Comparison of ENCODE assay signal across 8 mouse cellular contexts in the genomic region with DNA sequence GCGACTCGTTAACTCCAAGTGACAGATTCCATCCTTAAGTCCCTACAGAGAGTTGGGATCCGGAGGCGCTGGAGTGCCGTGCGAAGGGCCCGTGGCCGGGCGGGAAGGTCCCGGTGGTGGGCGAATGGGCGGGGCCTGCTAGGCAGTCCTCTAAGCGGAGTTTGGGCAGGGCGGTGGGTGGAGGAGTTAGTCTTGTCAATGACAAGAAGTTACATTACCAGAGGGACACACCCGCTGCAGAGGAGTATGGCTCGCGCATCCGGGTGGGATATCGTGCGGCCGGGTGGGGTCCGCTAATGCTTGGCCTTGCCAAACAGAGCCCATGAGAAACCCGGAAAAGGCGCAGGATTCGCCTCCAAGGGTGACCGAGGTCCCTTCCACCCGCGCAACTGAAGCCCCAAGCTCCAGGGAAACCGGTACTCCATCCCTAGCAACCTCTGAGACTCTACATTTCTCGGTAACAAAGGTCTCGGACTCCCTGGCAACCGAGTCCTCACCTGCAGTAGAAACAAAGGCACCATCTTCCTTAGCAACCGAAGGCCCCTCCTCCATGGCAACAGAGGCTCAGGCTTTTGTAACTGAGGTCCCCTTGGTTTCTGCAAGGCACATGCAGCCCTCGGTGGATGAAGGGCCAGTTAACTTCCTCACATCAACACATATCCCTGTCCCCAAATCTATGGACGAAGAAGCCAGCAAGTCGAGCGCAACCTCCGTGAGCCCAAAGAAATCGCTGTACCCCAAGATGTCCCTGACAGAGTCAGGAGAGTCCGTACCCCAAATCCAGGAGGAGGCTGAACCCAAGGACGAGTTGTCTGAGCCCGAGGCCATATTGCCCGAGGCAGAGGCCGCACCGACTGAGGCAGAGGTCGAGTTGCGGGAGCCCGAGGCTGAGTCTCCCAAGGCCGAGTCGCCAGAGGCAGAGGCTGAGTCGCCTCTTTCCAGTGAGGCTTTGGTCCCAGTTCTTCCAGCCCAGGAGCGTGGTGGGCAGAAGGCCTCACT. TPM values are rescaled to one million over a fixed set of nuclear protein-coding genes. Genes with fewer than 3 reads are reported as not detected.
A peak's percentile ranks its signal among the peaks of the same experiment; 100 is the strongest.
DNase-seq lines count a peak whose midpoint lies in the region; ATAC-seq and TF ChIP-seq lines count a peak whose summit lies in the region.

No protein-coding gene starts in this region.

- H3K4me3 ChIP-seq in heart, embryonic 16.5 days (ENCODE audit: low read length) = peak overlapping the region; percentile 28
- no peak overlapping the region for H3K4me3 ChIP-seq in liver, embryonic 13.5 days (replicated peaks)
- H3K4me3 ChIP-seq in stomach, postnatal 0 days (ENCODE audit: low read depth, low read length) = peak overlapping the region; percentile 20

- no peaks in the 10 kb centered on the region for H3K9me3 ChIP-seq in heart, embryonic 16.5 days (replicated peaks; ENCODE audit: control insufficient read depth, low read length)
- H3K9me3 ChIP-seq in liver, embryonic 13.5 days (replicated peaks) = no peaks in the 10 kb centered on the region
- no peaks in the 10 kb centered on the region for H3K9me3 ChIP-seq in stomach, postnatal 0 days (ENCODE audit: control insufficient read depth, low read length)

- no peak for TF ChIP-seq CTCF in stomach, postnatal 0 days (IDR thresholded peaks at IDR 0.05; ENCODE audit: low read depth)

- no peaks in the 10 kb centered on the region for H3K36me3 ChIP-seq in heart, embryonic 16.5 days (ENCODE audit: control insufficient read depth, insufficient read depth)
- H3K36me3 ChIP-seq in liver, embryonic 13.5 days = peaks cover 13% of the 10 kb centered on the region
- H3K36me3 ChIP-seq in stomach, postnatal 0 days (ENCODE audit: control insufficient read depth, insufficient read depth, low read length) = peaks cover 4% of the 10 kb centered on the region; the same call in 1 of the 2 replicates

- intact Hi-C loops in gastrocnemius, postnatal 14 days (cut with DNase I; ENCODE audit: low total_unique reads) = no loop called here

- H3K4me2 ChIP-seq in heart, embryonic 16.5 days (ENCODE audit: low read depth, low read length) = peak overlapping the region; percentile 62
- H3K4me2 ChIP-seq in liver, embryonic 13.5 days = peak overlapping the region; percentile 30
- peak overlapping the region; percentile 44 for H3K4me2 ChIP-seq in stomach, postnatal 0 days (replicated peaks; ENCODE audit: low read depth)

- no peak for TF ChIP-seq EP300 in stomach, postnatal 0 days (optimal IDR thresholded peaks at IDR 0.05)

- H3K27me3 ChIP-seq in heart, embryonic 16.5 days (ENCODE audit: control insufficient read depth, insufficient read depth, low read length) = peaks cover 25% of the 10 kb centered on the region
- H3K27me3 ChIP-seq in liver, embryonic 13.5 days = peaks cover 35% of the 10 kb centered on the region
- H3K27me3 ChIP-seq in stomach, postnatal 0 days (ENCODE audit: control insufficient read depth, insufficient read depth, low read length) = no peaks in the 10 kb centered on the region

- no peak overlapping the region for H3K27ac ChIP-seq in heart, embryonic 16.5 days (ENCODE audit: low read length)
- H3K27ac ChIP-seq in liver, embryonic 13.5 days = no peak overlapping the region
- H3K27ac ChIP-seq in stomach, postnatal 0 days (replicated peaks) = no peak overlapping the region

- 28% methylated on average over 52 of the region's 52 CpGs for WGBS in heart, embryonic 16.5 days
- WGBS in liver, embryonic 13.5 days (ENCODE audit: insufficient replicate concordance) = 32% methylated on average over 52 of the region's 52 CpGs
- WGBS in stomach, postnatal 0 days = 30% methylated on average over 52 of the region's 52 CpGs

- no peak for ATAC-seq in heart, embryonic 16.5 days (replicated peaks; ENCODE audit: extremely low read depth, insufficient read depth, low FRiP score)
- no peak for ATAC-seq in liver, embryonic 13.5 days (ENCODE audit: low read depth)
- ATAC-seq in stomach, postnatal 0 days (ENCODE audit: low FRiP score, low TSS enrichment) = no peak
- ATAC-seq in inflammation-experienced regulatory T-cells, adult 6 months = no peak

- peaks cover 15% of the 10 kb centered on the region for H3K4me1 ChIP-seq in heart, embryonic 16.5 days (ENCODE audit: control insufficient read depth, insufficient read depth, low read length)
- peaks cover 28% of the 10 kb centered on the region for H3K4me1 ChIP-seq in liver, embryonic 13.5 days (replicated peaks)
- H3K4me1 ChIP-seq in stomach, postnatal 0 days (replicated peaks; ENCODE audit: control insufficient read depth, insufficient read depth) = 0 out of 2 replicates have a peak, but pooled peaks cover 2% of the 10 kb centered on the region

- peak; percentile 54 for DNase-seq in gastrocnemius, postnatal 14 days
- DNase-seq in gastrocnemius, adult 18-20 months (ENCODE audit: low spot score) = no peak
- DNase-seq in embryo, embryonic 10 days (ENCODE audit: low spot score) = peak; percentile 70
- DNase-seq in liver, embryonic 13.5 days = no peak
- no peak for DNase-seq in stomach, postnatal 0 days (ENCODE audit: low spot score)
- DNase-seq in adipocyte (ENCODE audit: low spot score) = no peak

- H3K9ac ChIP-seq in heart, embryonic 16.5 days (ENCODE audit: low read length) = peak overlapping the region; percentile 58; the same call in 1 of the 2 replicates
- H3K9ac ChIP-seq in liver, embryonic 13.5 days = no peak overlapping the region
- no peak overlapping the region for H3K9ac ChIP-seq in stomach, postnatal 0 days (ENCODE audit: low read length)

RNA-seq across cellular contexts. Expression of a gene that starts 9.3 kb away (rescaled TPM):
- total RNA-seq in gastrocnemius, postnatal 14 days (2021) = 10 to 100 TPM; 25.4 to 37.9 TPM
- total RNA-seq in gastrocnemius, adult 18-20 months (2021) = 10 to 100 TPM; 16.2 to 23.7 TPM
- polyA plus RNA-seq in heart, embryonic 16.5 days (2015; fragmentation: Nextera tagmentation; extraction: Ambion mirVana) = 3.5 and 4.0 TPM in 2 replicates
- polyA plus RNA-seq in liver, embryonic 13.5 days (2015; fragmentation: Nextera tagmentation; extraction: Ambion mirVana) = 0.30 and 0.32 TPM in 2 replicates
- 1.3 TPM in 2 replicates for polyA plus RNA-seq in stomach, postnatal 0 days (2015; fragmentation: Nextera tagmentation; extraction: Ambion mirVana)
- polyA plus RNA-seq in inflammation-experienced regulatory T-cells, adult 6 months (2017; shearing (Covaris generic)) = under 1 TPM; 0.30 to 0.57 (median 0.53) TPM

RNA-seq across cellular contexts. Expression of a gene that starts 20.9 kb away (rescaled TPM):
- total RNA-seq in gastrocnemius, postnatal 14 days (2021) = 100 to 1,000 TPM; 141 to 160 TPM
- 10 to 100 TPM; 80.1 to 88.4 TPM for total RNA-seq in gastrocnemius, adult 18-20 months (2021)
- polyA plus RNA-seq in heart, embryonic 16.5 days (2015; fragmentation: Nextera tagmentation; extraction: Ambion mirVana) = 220 and 273 TPM in 2 replicates
- polyA plus RNA-seq in liver, embryonic 13.5 days (2015; fragmentation: Nextera tagmentation; extraction: Ambion mirVana) = 55.2 and 64.0 TPM in 2 replicates
- 189 and 201 TPM in 2 replicates for polyA plus RNA-seq in stomach, postnatal 0 days (2015; fragmentation: Nextera tagmentation; extraction: Ambion mirVana)
- 10 to 100 TPM; 13.4 to 15.9 (median 13.4) TPM for polyA plus RNA-seq in inflammation-experienced regulatory T-cells, adult 6 months (2017; shearing (Covaris generic))

RNA-seq across cellular contexts. Expression of a gene that starts 33.9 kb away (rescaled TPM):
- total RNA-seq in gastrocnemius, postnatal 14 days (2021) = 1 to 10 TPM; 1.6 to 1.8 TPM
- total RNA-seq in gastrocnemius, adult 18-20 months (2021) = 1 to 10 TPM in 1 of 2 experiments, under 1 TPM in 1; 0.68 to 1.6 TPM
- polyA plus RNA-seq in heart, embryonic 16.5 days (2015; fragmentation: Nextera tagmentation; extraction: Ambion mirVana) = 4.8 and 4.9 TPM in 2 replicates
- polyA plus RNA-seq in liver, embryonic 13.5 days (2015; fragmentation: Nextera tagmentation; extraction: Ambion mirVana) = 4.5 and 5.0 TPM in 2 replicates
- 5.9 and 8.2 TPM in 2 replicates for polyA plus RNA-seq in stomach, postnatal 0 days (2015; fragmentation: Nextera tagmentation; extraction: Ambion mirVana)
- polyA plus RNA-seq in inflammation-experienced regulatory T-cells, adult 6 months (2017; shearing (Covaris generic)) = 1 to 10 TPM in 2 of 3 experiments, not detected in 1; 1.5 to 3.3 TPM

RNA-seq across cellular contexts. Expression of a gene that starts 58.2 kb away (rescaled TPM):
- 100 to 1,000 TPM; 115 TPM for total RNA-seq in gastrocnemius, postnatal 14 days (2021)
- total RNA-seq in gastrocnemius, adult 18-20 months (2021) = 100 to 1,000 TPM; 119 to 125 TPM
- polyA plus RNA-seq in heart, embryonic 16.5 days (2015; fragmentation: Nextera tagmentation; extraction: Ambion mirVana) = 95.4 and 96.8 TPM in 2 replicates
- polyA plus RNA-seq in liver, embryonic 13.5 days (2015; fragmentation: Nextera tagmentation; extraction: Ambion mirVana) = 54.2 and 55.3 TPM in 2 replicates
- polyA plus RNA-seq in stomach, postnatal 0 days (2015; fragmentation: Nextera tagmentation; extraction: Ambion mirVana) = 91.2 and 97.2 TPM in 2 replicates
- polyA plus RNA-seq in inflammation-experienced regulatory T-cells, adult 6 months (2017; shearing (Covaris generic)) = 100 to 1,000 TPM; 120 to 122 (median 120) TPM

Comparison
In these comparisons a context has a peak if more than half of its experiments do, and no peak if none do; other contexts are left out.
1. DNase-seq: peak in gastrocnemius, postnatal 14 days (single experiment) and embryo, embryonic 10 days (single experiment); none in gastrocnemius, adult 18-20 months (single experiment), liver, embryonic 13.5 days (single experiment), stomach, postnatal 0 days (single experiment) and adipocyte (single experiment).
2. Peak in every context shown above with its lines, with median percentiles within 50 percentile points of each other: H3K4me2 ChIP-seq.